Mouse (Mus musculus): ENCODE results near the gene Des.

The Des gene

GRCm38 (mm10) chr1:75384470-75385141, 24.5 kb downstream of the Des start:
- no peak for DNase-seq (ENCODE audit: low read depth, low spot score)

- DNase-seq (ENCODE audit: low read depth, low spot score): no peak
Observed at GRCm38 (mm10) chr1:75385142-75385730, 25.1 kb downstream of the Des start.

DNA sequence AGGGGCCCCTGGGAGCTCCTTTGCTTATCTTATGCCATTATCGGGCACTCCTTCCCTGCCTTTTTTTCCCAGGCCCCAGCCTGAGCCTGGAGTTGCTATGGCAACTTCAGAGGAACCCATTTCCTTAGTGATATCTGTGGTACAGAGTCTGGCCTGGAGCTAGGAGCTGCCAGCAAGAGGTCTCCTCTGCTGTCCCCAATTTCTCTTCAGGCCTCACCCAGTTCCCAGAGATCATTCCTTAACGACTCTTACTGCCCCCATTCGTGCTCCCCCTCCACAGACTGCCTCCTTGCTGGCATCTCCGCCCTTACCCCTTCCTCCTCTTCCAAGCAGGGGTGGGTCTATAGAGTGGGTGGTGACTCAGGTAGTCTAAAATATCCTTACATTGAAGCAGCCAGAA, 26.0 kb downstream of the Des start:
- no peak for DNase-seq (ENCODE audit: low read depth, low spot score)

GRCm38 (mm10) chr1:75387469-75387928, 27.4 kb downstream of the Des start:
- no peak for DNase-seq (ENCODE audit: low read depth, low spot score)

- no peak for DNase-seq (ENCODE audit: low read depth, low spot score)
Observed at GRCm38 (mm10) chr1:75387929-75388897, 28.1 kb downstream of the Des start.

- DNase-seq (ENCODE audit: low read depth, low spot score): no peak
Observed at GRCm38 (mm10) chr1:75388898-75389515, 28.9 kb downstream of the Des start.

DNA sequence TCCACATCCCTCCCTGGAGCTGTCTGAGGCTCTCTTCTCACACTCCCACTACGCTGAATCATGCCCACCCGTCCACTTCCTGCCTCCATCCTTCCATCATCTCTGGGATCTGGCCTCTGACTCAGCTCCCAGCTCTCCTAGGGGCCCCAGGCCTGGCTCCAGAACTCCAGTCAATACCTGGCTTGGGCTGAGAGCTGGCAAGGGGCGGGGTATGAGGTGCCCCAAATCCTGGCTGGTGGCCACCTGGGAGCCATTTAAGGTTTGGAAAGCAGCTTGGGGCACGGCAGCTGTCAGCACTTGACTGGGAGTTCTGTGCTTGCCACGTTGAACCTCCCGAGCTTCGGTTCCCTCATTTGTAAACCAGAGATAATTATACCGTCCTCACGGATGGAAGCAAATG, 33.0 kb downstream of the Des start:
- DNase-seq (ENCODE audit: low read depth, low spot score): no peak

GRCm38 (mm10) chr1:75393846-75394245, 33.7 kb downstream of the Des start:
- DNase-seq (ENCODE audit: low read depth, low spot score): no peak

GRCm38 (mm10) chr1:75398761-75399402, 38.8 kb downstream of the Des start:
- DNase-seq (ENCODE audit: low read depth, low spot score): no peak

GRCm38 (mm10) chr1:75399755-75400492, 39.8 kb downstream of the Des start:
- DNase-seq (ENCODE audit: low read depth, low spot score): no peak

- DNase-seq (ENCODE audit: low read depth, low spot score): no peak
Observed at GRCm38 (mm10) chr1:75400493-75401115, 40.5 kb downstream of the Des start.

GRCm38 (mm10) chr1:75405547-75405946, 45.4 kb downstream of the Des start:
- DNase-seq (ENCODE audit: low read depth, low spot score): no peak

DNA sequence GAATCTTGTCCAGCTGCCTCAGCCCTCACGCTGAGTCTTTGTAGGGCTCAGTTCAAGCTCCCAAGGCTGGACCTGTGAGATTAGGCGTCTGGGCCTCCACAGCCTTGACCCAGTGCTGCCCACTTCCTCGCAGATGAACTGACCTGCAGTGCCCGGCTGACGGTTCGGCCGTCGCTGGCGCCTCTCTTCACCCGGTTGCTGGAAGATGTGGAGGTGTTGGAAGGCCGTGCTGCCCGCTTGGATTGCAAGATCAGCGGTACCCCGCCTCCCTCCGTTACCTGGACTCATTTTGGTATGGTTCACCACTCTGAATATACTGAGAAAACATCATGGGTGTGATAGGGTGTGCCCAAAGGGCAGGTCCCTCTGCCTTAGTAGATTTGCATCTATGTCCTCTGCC, 46.0 kb downstream of the Des start:
- no peak for DNase-seq (ENCODE audit: low read depth, low spot score)

DNA sequence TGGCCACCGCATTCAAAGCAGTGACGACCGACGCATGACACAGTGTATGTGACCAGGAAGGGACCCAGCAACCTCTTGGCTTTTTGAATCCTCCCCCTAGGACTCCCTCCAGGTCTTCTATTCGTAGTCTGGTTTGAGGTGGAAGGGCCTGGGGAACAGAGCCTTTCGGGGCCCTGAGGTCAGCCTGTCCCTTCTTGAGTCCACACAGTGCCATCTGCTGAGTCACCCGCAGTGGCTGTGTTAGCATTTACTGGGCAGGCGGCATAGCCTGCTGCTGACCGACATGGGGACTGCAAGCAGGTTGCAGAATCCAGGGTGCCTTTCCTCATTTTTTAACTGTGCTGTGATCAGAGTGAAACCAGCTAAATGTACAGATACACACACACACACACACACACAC, 46.9 kb downstream of the Des start:
- DNase-seq (ENCODE audit: low read depth, low spot score): no peak

DNA sequence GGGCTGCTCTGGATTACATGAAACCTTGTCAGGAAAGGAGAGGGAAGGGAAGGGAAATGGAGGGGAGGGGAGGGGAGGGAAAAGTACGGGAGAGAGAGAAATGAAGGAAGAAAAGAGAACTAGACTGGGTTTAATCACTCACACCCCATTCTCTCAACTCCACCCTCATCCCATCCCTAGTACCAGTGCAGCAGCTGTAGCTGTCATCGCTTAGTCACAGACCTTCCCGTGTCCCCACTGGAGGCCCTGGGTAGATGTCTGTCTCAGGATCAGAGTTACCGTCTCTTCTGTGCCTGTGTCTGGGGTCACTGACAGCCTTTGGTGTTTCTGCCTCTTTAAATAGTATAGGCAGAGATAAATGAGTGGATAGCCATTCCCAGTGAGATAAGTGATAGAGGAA, 48.1 kb downstream of the Des start:
- DNase-seq (ENCODE audit: low read depth, low spot score): no peak

- DNase-seq (ENCODE audit: low read depth, low spot score): no peak
Observed at GRCm38 (mm10) chr1:75409950-75410349, 49.8 kb downstream of the Des start.

GRCm38 (mm10) chr1:75412196-75412595, 52.1 kb downstream of the Des start:
- DNase-seq (ENCODE audit: low read depth, low spot score): no peak

- no peak for DNase-seq (ENCODE audit: low read depth, low spot score)
Observed at GRCm38 (mm10) chr1:75413749-75414148, 53.6 kb downstream of the Des start.
